Mouse (Mus musculus) heart, embryonic 11.5 days (tissue): ENCODE measurements around the gene Klhdc7b. TPM values are rescaled to one million over a fixed set of nuclear protein-coding genes. Genes with fewer than 3 reads are reported as not detected.

Source experiments
- ATAC-seq: fragments of 200-750 bp; cut with Nextera tagmentation; replicated peaks from 2 replicates; pipeline ENCODE4 v1.8.0; 2017; ENCODE audit warnings: moderate library complexity; ENCODE audit not compliant: insufficient number of reproducible peaks, low FRiP score, low TSS enrichment
- H3K27ac ChIP-seq: fragments of 300-500 bp; sonication (generic); 2 replicates; pipeline ENCODE4 v1.5.1; 2014; ENCODE audit warnings: mild to moderate bottlenecking, low read depth, low read length
- H3K27me3 ChIP-seq: fragments of 300-500 bp; sonication (generic); 2 replicates; pipeline ENCODE4 v1.6.1; 2014; ENCODE audit warnings: mild to moderate bottlenecking, low read length, mixed read lengths; ENCODE audit not compliant: control insufficient read depth, insufficient read depth
- H3K36me3 ChIP-seq: fragments of 300-500 bp; sonication (generic); 2 replicates; pipeline ENCODE4 v1.6.1; 2014; ENCODE audit warnings: mild to moderate bottlenecking, low read length, moderate library complexity, mixed read lengths; ENCODE audit not compliant: control insufficient read depth, insufficient read depth
- H3K4me1 ChIP-seq: fragments of 300-500 bp; sonication (generic); 2 replicates; pipeline ENCODE4 v1.6.1; 2014; ENCODE audit warnings: low read length; ENCODE audit not compliant: control insufficient read depth, insufficient read depth
- H3K4me2 ChIP-seq: fragments of 300-500 bp; sonication (generic); 2 replicates; pipeline ENCODE4 v1.6.1; 2014; ENCODE audit warnings: mild to moderate bottlenecking, moderate library complexity
- H3K4me3 ChIP-seq: fragments of 300-500 bp; sonication (generic); 2 replicates; pipeline ENCODE4 v1.5.1; 2014; ENCODE audit warnings: low read depth, low read length
- H3K9ac ChIP-seq: fragments of 300-500 bp; sonication (generic); 2 replicates; pipeline ENCODE4 v1.6.1; 2014; ENCODE audit warnings: mild to moderate bottlenecking, low read depth, low read length, moderate library complexity
- H3K9me3 ChIP-seq: fragments of 300-500 bp; sonication (generic); replicated peaks from 2 replicates; pipeline ENCODE4 v1.6.1; 2016; ENCODE audit warnings: low read length; ENCODE audit not compliant: control insufficient read depth
- WGBS: fragments of 180-500 bp; shearing (Covaris S2); extraction: QIAGEN DNeasy Blood & Tissue Kit; methylation state at CpG from one replicate; pipeline ENCODE4 v1.1.7; 2014; ENCODE audit not compliant: insufficient replicate concordance; 5-methylcytosine and 5-hydroxymethylcytosine counted together
- polyA plus RNA-seq: library from polyadenylated mRNA; unstranded; fragments of >200 nt; fragmentation: Nextera tagmentation; extraction: Ambion mirVana; gene quantifications from 2 replicates; pipeline ENCODE4 v1.2.1, GENCODE M21; 2014

Gene Klhdc7b
- polyA plus RNA-seq, 1 experiment from 2014 or later, result not detected

DNA sequence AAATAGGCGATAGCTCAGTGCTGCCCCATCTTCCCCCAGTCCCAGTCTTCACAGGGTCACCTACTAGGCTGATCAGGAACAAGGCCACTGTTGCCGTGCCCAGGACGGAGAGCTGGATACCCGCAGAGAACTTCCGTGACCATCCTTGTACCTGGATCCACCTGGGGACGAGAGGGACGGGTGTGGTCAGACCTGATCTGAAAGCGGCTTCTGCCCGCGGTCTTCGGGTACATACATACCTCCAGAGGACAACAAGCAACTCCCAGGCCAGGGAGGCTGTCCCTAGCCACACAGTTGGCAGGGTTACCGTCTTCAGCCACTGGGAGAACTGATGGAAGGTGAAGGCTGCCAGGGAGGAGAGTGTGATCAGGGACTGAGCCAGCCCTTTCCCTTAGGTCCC lies 31.9 kb upstream of the Klhdc7b start:
- Histone ChIP-seq H3K4me2 (no peak overlapping the region), H3K27ac (no peak overlapping the region), H3K9ac (no peak overlapping the region), H3K9me3 (no peaks in the 10 kb centered on the region), H3K27me3 (no peaks in the 10 kb centered on the region), H3K4me3 (no peak overlapping the region), H3K36me3 (peaks cover 21% of the 10 kb centered on the region), H3K4me1 (peaks cover 14% of the 10 kb centered on the region)
- WGBS, result 93% methylated on average over 12 of the region's 12 CpGs
- ATAC-seq, result no peak

DNA sequence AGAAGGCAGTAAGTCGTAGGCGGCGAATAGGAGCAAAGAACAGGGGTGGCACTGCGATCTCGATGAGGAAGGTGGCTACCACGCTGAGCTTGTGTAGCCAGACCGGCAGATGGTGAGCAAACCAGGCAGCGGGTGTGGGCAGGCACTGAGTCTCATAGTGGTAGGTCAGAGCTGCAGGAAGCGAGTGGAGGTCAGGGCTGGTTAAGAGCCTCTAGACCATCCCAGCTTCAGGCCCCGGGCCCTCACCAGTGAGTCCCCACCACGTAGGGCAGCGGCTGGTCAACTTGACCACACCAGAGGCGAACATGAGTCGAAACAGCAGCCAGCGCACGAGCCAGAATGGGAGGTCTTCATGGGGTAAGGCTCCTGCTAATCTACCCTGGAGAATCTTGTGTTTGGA lies 30.9 kb upstream of the Klhdc7b start:
- no peak overlapping the region for H3K27ac ChIP-seq
- no peak for ATAC-seq
- H3K9ac ChIP-seq, result peak overlapping the region; percentile 92; the same call in 1 of the 2 replicates
- H3K9me3 ChIP-seq, result no peaks in the 10 kb centered on the region
- peaks cover 21% of the 10 kb centered on the region for H3K36me3 ChIP-seq
- H3K4me1 ChIP-seq, result peaks cover 18% of the 10 kb centered on the region
- WGBS, result 92% methylated on average over 16 of the region's 16 CpGs
- H3K27me3 ChIP-seq, result no peaks in the 10 kb centered on the region
- H3K4me2 ChIP-seq, result peak overlapping the region; percentile 88; the same call in 1 of the 2 replicates
- H3K4me3 ChIP-seq, result no peak overlapping the region

DNA sequence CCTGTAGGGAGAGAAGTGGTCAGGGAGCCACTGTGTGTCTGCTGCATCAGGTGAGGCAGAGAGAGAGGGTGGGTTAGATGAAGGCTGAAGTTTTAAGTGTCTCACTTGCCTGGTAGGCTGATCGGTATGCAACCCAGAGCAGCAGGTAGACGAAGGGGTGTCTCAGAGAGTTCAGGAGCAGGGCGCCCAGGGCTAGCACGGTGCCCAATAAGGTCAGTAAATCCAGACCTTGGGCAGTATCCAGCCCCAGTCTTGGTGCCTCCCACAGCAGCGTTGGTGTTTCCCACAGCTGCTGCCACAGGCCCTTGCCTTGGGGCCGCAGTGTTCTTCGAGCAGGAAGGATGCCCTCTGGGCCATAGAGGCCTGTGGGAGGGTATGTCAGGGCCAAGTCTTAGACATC lies 30.3 kb upstream of the Klhdc7b start:
- Histone ChIP-seq H3K27me3 (no peaks in the 10 kb centered on the region), H3K4me1 (peaks cover 19% of the 10 kb centered on the region), H3K9me3 (no peaks in the 10 kb centered on the region), H3K36me3 (peaks cover 21% of the 10 kb centered on the region), H3K27ac (no peak overlapping the region), H3K4me2 (peak overlapping the region; percentile 88), H3K4me3 (peak overlapping the region; percentile 85), H3K9ac (peak overlapping the region; percentile 92)
- 86% methylated on average over 7 of the region's 7 CpGs for WGBS
- no peak for ATAC-seq

DNA sequence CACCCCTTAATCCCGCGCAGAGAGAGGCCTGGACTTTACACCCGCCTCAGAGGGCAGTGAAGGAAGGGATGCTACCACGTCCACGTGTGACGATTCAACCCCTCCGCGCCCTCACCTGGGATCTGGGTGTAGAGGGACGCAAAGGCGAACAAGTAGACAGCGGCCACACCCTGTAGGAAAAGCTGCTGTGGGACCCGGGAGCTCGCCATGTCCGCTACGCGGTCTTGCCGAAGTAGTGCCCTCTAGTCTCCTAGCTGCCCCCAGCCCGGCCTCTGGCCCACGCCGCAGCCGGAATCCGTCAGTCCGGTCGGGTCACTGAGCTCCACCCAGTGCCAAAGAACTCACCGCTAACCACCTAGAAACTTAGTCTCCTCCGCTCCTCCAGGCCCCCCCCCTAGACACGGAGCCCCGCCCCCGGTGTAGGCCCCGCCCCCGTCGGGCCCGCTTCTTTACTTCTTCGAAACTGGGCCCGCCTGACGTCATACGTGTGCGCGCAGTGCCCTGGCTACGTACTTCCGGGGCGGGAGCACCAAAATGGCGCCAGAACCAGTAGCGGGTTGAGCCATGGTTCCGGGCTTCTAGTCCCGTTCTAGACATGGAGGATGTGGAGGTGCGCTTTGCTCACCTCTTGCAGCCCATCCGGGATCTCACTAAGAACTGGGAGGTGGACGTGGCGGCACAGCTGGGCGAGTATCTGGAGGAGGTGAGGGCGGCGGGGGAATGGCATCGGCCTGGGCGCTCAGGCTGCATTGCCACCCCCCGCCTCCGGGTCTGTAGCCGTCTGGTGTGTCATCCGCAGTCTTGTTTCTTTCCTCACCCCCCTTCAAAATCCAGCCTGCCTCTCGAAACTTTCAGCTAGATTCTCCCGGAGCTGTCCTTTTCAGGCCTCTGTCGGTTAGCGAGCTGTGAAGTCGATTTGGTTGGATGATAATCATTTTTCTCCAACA lies 29.2 kb upstream of the Klhdc7b start, which contains the start of the genes Lmf2 and Ncaph2:
Gene Lmf2 (minus strand): TSS at position 419 of the 947 bp plus-strand sequence.
Gene Ncaph2 (plus strand): TSS at position 479 of the 947 bp plus-strand sequence.
- peak within 1 kb of the TSS; percentile 88 for H3K4me2 ChIP-seq
- H3K27ac ChIP-seq, result peak within 1 kb of the TSS; percentile 90
- no peaks in the 10 kb centered on the region for H3K9me3 ChIP-seq
- no peaks in the 10 kb centered on the region for H3K27me3 ChIP-seq
- peak; percentile 89 for ATAC-seq
- H3K4me3 ChIP-seq, result peak within 1 kb of the TSS; percentile 85
- under 1% methylated on average over 58 of the region's 64 CpGs for WGBS
- H3K36me3 ChIP-seq, result peaks cover 24% of the 10 kb centered on the region
- peak within 1 kb of the TSS; percentile 92 for H3K9ac ChIP-seq
- H3K4me1 ChIP-seq, result peaks cover 19% of the 10 kb centered on the region

DNA sequence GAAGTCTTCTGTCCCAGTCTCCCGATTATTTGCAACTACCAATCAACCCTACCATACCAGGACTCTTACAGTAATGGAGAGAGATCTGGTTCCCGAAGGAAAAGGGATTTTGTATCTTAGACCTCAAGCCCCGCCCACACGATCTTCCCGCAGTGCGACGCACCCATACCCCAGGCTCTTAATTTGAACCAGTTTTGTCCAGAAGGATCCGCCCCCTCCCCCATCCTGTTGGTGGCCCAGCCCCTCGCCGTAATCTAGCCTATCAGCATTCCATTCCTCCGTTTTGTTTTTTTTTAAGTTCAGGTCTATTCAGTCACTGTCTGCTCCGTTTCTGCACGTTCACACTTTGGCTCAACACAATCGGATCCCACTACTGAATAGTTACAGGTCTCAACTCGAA lies 28.3 kb upstream of the Klhdc7b start:
- under 1% methylated on average over 15 of the region's 15 CpGs for WGBS
- Histone ChIP-seq H3K4me1 (peaks cover 19% of the 10 kb centered on the region), H3K4me2 (peak overlapping the region; percentile 88), H3K9ac (peak overlapping the region; percentile 92), H3K27ac (peak overlapping the region; percentile 90), H3K27me3 (no peaks in the 10 kb centered on the region), H3K4me3 (peak overlapping the region; percentile 85), H3K36me3 (peaks cover 26% of the 10 kb centered on the region), H3K9me3 (no peaks in the 10 kb centered on the region)
- peak; percentile 71 for ATAC-seq

DNA sequence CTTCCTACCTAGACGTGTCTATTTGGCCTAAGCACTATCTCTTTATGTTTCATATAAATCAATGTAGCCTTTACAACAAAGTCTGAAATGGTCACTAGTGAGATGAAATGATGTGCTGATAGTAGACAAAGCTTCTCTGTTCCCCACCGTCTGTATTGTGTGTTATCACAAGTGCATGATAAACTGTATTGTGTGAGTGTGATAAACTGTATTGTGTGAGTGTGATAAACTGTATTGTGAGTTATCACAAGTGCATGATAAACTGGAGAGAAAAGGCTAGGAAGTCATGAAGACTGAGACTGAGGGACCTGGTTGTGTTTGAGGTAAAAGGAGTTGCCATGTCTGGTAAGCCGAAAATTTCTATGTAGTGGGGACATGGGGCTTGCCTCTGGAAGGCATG lies 25.9 kb upstream of the Klhdc7b start:
- no peak overlapping the region for H3K4me2 ChIP-seq
- H3K4me3 ChIP-seq, result no peak overlapping the region
- peaks cover 19% of the 10 kb centered on the region for H3K4me1 ChIP-seq
- no peaks in the 10 kb centered on the region for H3K27me3 ChIP-seq
- H3K9me3 ChIP-seq, result no peaks in the 10 kb centered on the region
- no peak overlapping the region for H3K27ac ChIP-seq
- H3K9ac ChIP-seq, result no peak overlapping the region
- 58% methylated on average over 3 of the region's 3 CpGs for WGBS
- ATAC-seq, result no peak
- peaks cover 20% of the 10 kb centered on the region for H3K36me3 ChIP-seq

DNA sequence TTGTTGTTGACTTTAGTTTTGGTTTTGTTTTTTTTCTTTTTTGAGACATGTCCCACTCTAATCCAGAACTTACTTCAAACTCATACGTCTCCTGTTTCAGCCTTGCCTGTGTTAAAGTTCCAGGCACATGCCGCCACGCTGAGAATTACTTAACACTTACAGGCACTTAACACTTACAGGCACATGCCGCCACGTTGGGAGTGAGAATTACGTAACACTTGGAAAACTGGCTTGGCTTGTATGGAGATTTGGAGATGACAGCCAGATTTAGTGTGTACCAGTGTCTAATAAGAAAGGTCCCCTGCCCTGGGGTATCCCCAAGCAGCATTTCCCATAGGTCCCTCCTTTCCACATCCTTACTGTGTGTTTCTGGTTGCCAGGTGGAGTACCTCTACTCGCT lies 21.7 kb upstream of the Klhdc7b start:
- ATAC-seq, result no peak
- Histone ChIP-seq H3K4me2 (no peak overlapping the region), H3K9me3 (no peaks in the 10 kb centered on the region), H3K4me3 (no peak overlapping the region), H3K9ac (no peak overlapping the region), H3K27ac (no peak overlapping the region), H3K4me1 (peaks cover 5% of the 10 kb centered on the region), H3K36me3 (peaks cover 48% of the 10 kb centered on the region), H3K27me3 (no peaks in the 10 kb centered on the region)
- WGBS, result 94% methylated on average over 7 of the region's 7 CpGs

DNA sequence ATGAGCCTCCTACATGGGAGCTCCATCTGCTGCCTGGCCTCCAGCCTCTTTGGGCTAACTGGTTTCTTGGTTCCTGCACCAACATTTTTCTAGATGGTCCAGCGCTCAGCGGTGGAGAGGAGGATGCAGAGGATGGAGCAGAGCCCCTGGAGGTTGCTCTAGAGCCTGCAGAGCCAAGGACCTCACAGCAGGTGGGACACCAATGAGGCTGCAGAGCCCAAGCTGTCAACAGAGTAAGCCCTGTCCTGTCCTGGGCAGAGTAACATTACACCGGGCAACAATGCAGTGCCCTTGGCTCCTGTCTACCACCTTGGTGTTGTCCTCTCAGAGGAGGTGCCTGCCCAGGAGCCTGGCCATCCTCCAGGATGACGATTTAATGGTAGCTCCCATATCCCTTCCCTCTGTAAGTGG lies 19.6 kb upstream of the Klhdc7b start:
- Histone ChIP-seq H3K4me1 (no peaks in the 10 kb centered on the region), H3K27ac (no peak overlapping the region), H3K4me2 (no peak overlapping the region), H3K9me3 (no peaks in the 10 kb centered on the region), H3K27me3 (no peaks in the 10 kb centered on the region), H3K36me3 (peaks cover 61% of the 10 kb centered on the region), H3K4me3 (no peak overlapping the region), H3K9ac (no peak overlapping the region)
- WGBS, result 87% methylated on average over 4 of the region's 4 CpGs
- no peak for ATAC-seq
